Mouse (Mus musculus): ENCODE measurements around the gene Slc25a28.

DNA sequence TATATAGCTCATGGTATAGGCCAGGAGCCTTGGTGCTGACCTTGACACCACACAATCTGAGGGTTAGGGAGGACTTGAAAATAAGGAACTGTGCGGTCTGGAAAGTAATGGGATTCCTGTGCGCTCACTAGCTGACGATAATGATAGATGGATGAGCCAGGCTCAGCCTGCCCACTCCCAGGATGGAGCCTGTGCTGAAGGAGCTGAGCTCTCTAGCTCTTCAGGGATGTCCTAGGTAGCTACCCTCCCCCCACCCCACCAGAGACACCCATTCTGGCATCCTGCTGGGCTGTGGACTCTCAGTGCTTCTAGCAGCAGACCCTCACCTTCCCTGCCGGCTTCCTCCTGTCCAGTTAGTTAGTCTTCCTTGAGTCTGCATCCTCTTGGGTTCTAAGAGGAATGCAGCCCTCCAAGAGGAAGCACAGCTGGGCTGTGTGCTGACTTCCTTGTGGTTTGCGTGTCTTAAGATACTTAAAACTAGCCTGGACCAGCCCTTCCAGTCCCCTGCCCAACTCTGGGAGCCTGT is 56.1 kb downstream of the Slc25a28 start:
- TF ChIP-seq EP300 (IDR thresholded peaks at IDR 0.05; ENCODE audit: low read depth) (no peak), CTCF (IDR thresholded peaks at IDR 0.05; ENCODE audit: low read depth) (no peak)

All from liver, postnatal 0 days (tissue).